Mouse (Mus musculus): ENCODE data around the gene Kcnj14.
A peak's percentile ranks its signal among the peaks of the same experiment; 100 is the strongest.

Gene Kcnj14

GRCm38 (mm10) chr7:45824598-45824997, at the start of gene Kcnj14:
Gene Kcnj14 (minus strand): TSS chr7:45824782.
- no peak for DNase-seq (ENCODE audit: low spot score)

GRCm38 (mm10) chr7:45873061-45873947, 48.7 kb upstream of the Kcnj14 start:
- DNase-seq (ENCODE audit: low spot score), result peak; percentile 58

GRCm38 (mm10) chr7:45872624-45873023, 48.0 kb upstream of the Kcnj14 start, which contains the start of gene Kdelr1:
Gene Kdelr1 (plus strand): TSS chr7:45872772.
- DNase-seq (ENCODE audit: low spot score), result peak; percentile 82

GRCm38 (mm10) chr7:45870282-45871058, 45.9 kb upstream of the Kcnj14 start:
- DNase-seq (ENCODE audit: low spot score), result no peak

- DNase-seq (ENCODE audit: low spot score), result no peak
Measured at GRCm38 (mm10) chr7:45869787-45870186, 45.2 kb upstream of the Kcnj14 start.

- DNase-seq (ENCODE audit: low spot score), result no peak
Measured at GRCm38 (mm10) chr7:45869107-45869670, 44.6 kb upstream of the Kcnj14 start.

GRCm38 (mm10) chr7:45867871-45868270, 43.3 kb upstream of the Kcnj14 start:
- DNase-seq (ENCODE audit: low spot score), result no peak

GRCm38 (mm10) chr7:45865925-45866910, 41.6 kb upstream of the Kcnj14 start:
- peak; percentile 73 for DNase-seq (ENCODE audit: low spot score)

- no peak for DNase-seq (ENCODE audit: low spot score)
Measured at GRCm38 (mm10) chr7:45864435-45864834, 39.9 kb upstream of the Kcnj14 start.

- DNase-seq (ENCODE audit: low spot score), result no peak
Measured at GRCm38 (mm10) chr7:45862804-45863203, 38.2 kb upstream of the Kcnj14 start.

- DNase-seq (ENCODE audit: low spot score), result no peak
Measured at GRCm38 (mm10) chr7:45859008-45859407, 34.4 kb upstream of the Kcnj14 start.

GRCm38 (mm10) chr7:45856950-45857901, 32.6 kb upstream of the Kcnj14 start:
- DNase-seq (ENCODE audit: low spot score), result no peak

GRCm38 (mm10) chr7:45853089-45853488, 28.5 kb upstream of the Kcnj14 start:
- no peak for DNase-seq (ENCODE audit: low spot score)

- no peak for DNase-seq (ENCODE audit: low spot score)
Measured at GRCm38 (mm10) chr7:45850661-45851060, 26.1 kb upstream of the Kcnj14 start.

- DNase-seq (ENCODE audit: low spot score), result no peak
Measured at GRCm38 (mm10) chr7:45848447-45849027, 24.0 kb upstream of the Kcnj14 start.

- no peak for DNase-seq (ENCODE audit: low spot score)
Measured at GRCm38 (mm10) chr7:45842950-45843744, 18.6 kb upstream of the Kcnj14 start.

GRCm38 (mm10) chr7:45833924-45834323, 9.3 kb upstream of the Kcnj14 start:
- DNase-seq (ENCODE audit: low spot score), result no peak

GRCm38 (mm10) chr7:45833148-45833790, 8.7 kb upstream of the Kcnj14 start:
- DNase-seq (ENCODE audit: low spot score), result no peak
